Mouse (Mus musculus) frontal cortex, adult 2 months (tissue): ENCODE data around the gene Gxylt2. TPM values are rescaled to one million over a fixed set of nuclear protein-coding genes. Genes with fewer than 3 reads are reported as not detected.

Experiments
- DNase-seq, 2 experiments: peaks; one replicate each; pipeline ENCODE4 v3.0.0; 2022; ENCODE audit warnings: low spot score in 1 of 2; ENCODE audit errors: extremely low spot score in 1 of 2
- polyA plus RNA-seq: library from polyadenylated mRNA; depleted of rRNA; stranded (reverse); fragments of >200 nt; gene quantifications from 2 replicates; pipeline ENCODE4 v1.2.3, GENCODE M21; 2012; rRNA removed

The Gxylt2 gene
- 1.6 TPM in 2 replicates for polyA plus RNA-seq

GRCm38 (mm10) chr6:100704574-100705365, at the start of gene Gxylt2:
TSS of gene Gxylt2 (plus strand) at chr6:100704734.
- DNase-seq, result peak in 1 of 2 experiments; percentile 27

GRCm38 (mm10) chr6:100660395-100660794, 44.1 kb upstream of the Gxylt2 start:
- DNase-seq, result peak; percentile 34 to 75

GRCm38 (mm10) chr6:100662224-100662623, 42.3 kb upstream of the Gxylt2 start:
- no peak for DNase-seq

GRCm38 (mm10) chr6:100667644-100668043, 36.9 kb upstream of the Gxylt2 start:
- DNase-seq, result no peak

GRCm38 (mm10) chr6:100668858-100669257, 35.7 kb upstream of the Gxylt2 start:
- DNase-seq, result no peak

- DNase-seq, result peak; percentile 24 to 64
These were observed 34.1 kb upstream of the Gxylt2 start for GRCm38 (mm10) chr6:100670370-100670841.

- DNase-seq, result peak; percentile 60 to 92
These were observed 33.6 kb upstream of the Gxylt2 start, which contains the start of gene Shq1 for GRCm38 (mm10) chr6:100670880-100671344. TSS of gene Shq1 (minus strand) at chr6:100671157.

GRCm38 (mm10) chr6:100671401-100671800, 33.1 kb upstream of the Gxylt2 start:
- no peak for DNase-seq

- DNase-seq, result peak in 1 of 2 experiments; percentile 64
These were observed 29.6 kb upstream of the Gxylt2 start for GRCm38 (mm10) chr6:100674974-100675373.

- no peak for DNase-seq
These were observed 28.1 kb upstream of the Gxylt2 start for GRCm38 (mm10) chr6:100676461-100676860.

GRCm38 (mm10) chr6:100678636-100679035, 25.9 kb upstream of the Gxylt2 start:
- DNase-seq, result no peak

- no peak for DNase-seq
These were observed 18.2 kb upstream of the Gxylt2 start for GRCm38 (mm10) chr6:100686341-100686740.

GRCm38 (mm10) chr6:100699986-100700385, 4.5 kb upstream of the Gxylt2 start:
- no peak for DNase-seq

- DNase-seq, result peak; percentile 13 to 25
These were observed 3.8 kb upstream of the Gxylt2 start for GRCm38 (mm10) chr6:100700774-100701173.

- DNase-seq, result no peak
These were observed 349 bp upstream of the Gxylt2 start for GRCm38 (mm10) chr6:100704197-100704573.

GRCm38 (mm10) chr6:100705366-100705811, 855 bp downstream of the Gxylt2 start:
- DNase-seq, result no peak

GRCm38 (mm10) chr6:100706861-100707260, 2.3 kb downstream of the Gxylt2 start:
- DNase-seq, result no peak

GRCm38 (mm10) chr6:100707557-100707956, 3.0 kb downstream of the Gxylt2 start:
- DNase-seq, result no peak

GRCm38 (mm10) chr6:100708248-100708647, 3.7 kb downstream of the Gxylt2 start:
- no peak for DNase-seq

GRCm38 (mm10) chr6:100708996-100709395, 4.5 kb downstream of the Gxylt2 start:
- no peak for DNase-seq

GRCm38 (mm10) chr6:100709483-100709882, 4.9 kb downstream of the Gxylt2 start:
- DNase-seq, result peak in 1 of 2 experiments; percentile 18

GRCm38 (mm10) chr6:100710170-100710569, 5.6 kb downstream of the Gxylt2 start:
- DNase-seq, result peak in 1 of 2 experiments; percentile 60
